Mouse (Mus musculus) kidney, postnatal 0 days (tissue): ENCODE results near the gene Tas2r137. TPM values are rescaled to one million over a fixed set of nuclear protein-coding genes. Genes with fewer than 3 reads are reported as not detected.

ENCODE experiments used
- ATAC-seq: fragments of 200-750 bp; cut with Nextera tagmentation; replicated peaks from 2 replicates; pipeline ENCODE4 v1.8.0; 2017; ENCODE audit warnings: low read depth, moderate number of reproducible peaks, moderate TSS enrichment, moderate library complexity; ENCODE audit not compliant: low FRiP score
- DNase-seq: peaks from one replicate; pipeline ENCODE4 v3.0.0-alpha.2; 2016; ENCODE audit warnings: low spot score
- H3K27ac ChIP-seq: fragments of 300-500 bp; sonication (generic); 2 replicates; pipeline ENCODE4 v1.5.1; 2014; ENCODE audit warnings: mild to moderate bottlenecking
- H3K27me3 ChIP-seq: fragments of 300-500 bp; sonication (generic); 2 replicates; pipeline ENCODE4 v1.6.1; 2014; ENCODE audit warnings: low read length, mixed read lengths; ENCODE audit not compliant: insufficient read depth
- H3K36me3 ChIP-seq: fragments of 300-500 bp; sonication (generic); 2 replicates; pipeline ENCODE4 v1.6.1; 2014; ENCODE audit warnings: low read length, mixed read lengths; ENCODE audit not compliant: insufficient read depth
- H3K4me1 ChIP-seq: fragments of 300-500 bp; sonication (generic); replicated peaks from 2 replicates; pipeline ENCODE4 v1.6.1; 2014; ENCODE audit warnings: antibody characterized with exemption, low read length, mixed read lengths; ENCODE audit not compliant: insufficient read depth
- H3K4me2 ChIP-seq: fragments of 300-500 bp; sonication (generic); 2 replicates; pipeline ENCODE4 v1.6.1; 2014; ENCODE audit warnings: mild to moderate bottlenecking, low read length, moderate library complexity, mixed read lengths
- H3K4me3 ChIP-seq: fragments of 300-500 bp; sonication (generic); replicated peaks from 2 replicates; pipeline ENCODE4 v1.5.1; 2014; ENCODE audit warnings: low read depth, low read length
- H3K9ac ChIP-seq: fragments of 300-500 bp; sonication (generic); 2 replicates; pipeline ENCODE4 v1.6.1; 2014; ENCODE audit warnings: low read depth, low read length
- H3K9me3 ChIP-seq: fragments of 300-500 bp; sonication (generic); replicated peaks from 2 replicates; pipeline ENCODE4 v1.6.1; 2016; ENCODE audit warnings: low read length, inconsistent platforms, mixed read lengths
- CTCF ChIP-seq: IDR thresholded peaks from 2 replicates; pipeline ENCODE4 v1.5.1; 2016; ENCODE audit warnings: antibody characterized with exemption, low read depth, mild to moderate bottlenecking, moderate library complexity
- WGBS: fragments of 180-500 bp; shearing (Covaris S2); extraction: QIAGEN DNeasy Blood & Tissue Kit; methylation state at CpG from one replicate; pipeline ENCODE4 v1.1.7; 2014; 5-methylcytosine and 5-hydroxymethylcytosine counted together
- polyA plus RNA-seq: library from polyadenylated mRNA; unstranded; fragments of >200 nt; fragmentation: Nextera tagmentation; extraction: Ambion mirVana; gene quantifications from 2 replicates; pipeline ENCODE4 v1.2.1, GENCODE M21; 2015

Gene Tas2r137
- not detected in 2 replicates for polyA plus RNA-seq

- Histone ChIP-seq H3K4me1 (no peaks in the 10 kb centered on the region), H3K9ac (no peak within 1 kb of the TSS), H3K27ac (no peak within 1 kb of the TSS), H3K4me2 (no peak within 1 kb of the TSS), H3K9me3 (no peaks in the 10 kb centered on the region), H3K36me3 (no peaks in the 10 kb centered on the region), H3K4me3 (no peak within 1 kb of the TSS), H3K27me3 (no peaks in the 10 kb centered on the region)
- no peak for ATAC-seq
- no peak for TF ChIP-seq CTCF
- no peak for DNase-seq
Observed at GRCm38 (mm10) chr6:40490933-40491332, at the start of gene Tas2r137. Tas2r137 (plus strand) TSS chr6:40491233.

DNA sequence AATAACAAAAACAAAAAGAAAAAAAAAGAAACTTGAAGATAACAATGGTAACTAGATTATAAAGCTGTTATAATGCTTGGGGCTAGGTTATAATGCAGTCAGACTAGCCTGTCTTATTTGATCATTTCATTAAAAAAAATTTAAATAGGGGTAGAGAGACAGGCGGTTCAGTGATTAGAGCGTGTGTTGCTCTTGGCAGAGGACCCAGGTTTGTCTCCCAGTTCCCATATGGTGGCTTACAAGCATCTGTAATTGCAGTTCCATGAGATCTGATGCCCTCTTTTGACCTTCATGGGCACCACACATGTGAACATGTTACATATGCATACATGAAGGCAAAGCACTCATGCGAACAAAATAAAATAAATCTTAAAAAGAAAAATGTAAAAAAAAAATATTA lies 49.8 kb upstream of the Tas2r137 start:
- no peak for TF ChIP-seq CTCF
- WGBS, result 75% methylated on average over 3 of the region's 3 CpGs
- no peak for ATAC-seq

GRCm38 (mm10) chr6:40441755-40442154 lies 49.3 kb upstream of the Tas2r137 start:
- Histone ChIP-seq H3K27ac (no peak overlapping the region), H3K4me2 (no peak overlapping the region), H3K4me1 (no peaks in the 10 kb centered on the region), H3K36me3 (no peaks in the 10 kb centered on the region), H3K9me3 (no peaks in the 10 kb centered on the region), H3K9ac (no peak overlapping the region), H3K27me3 (no peaks in the 10 kb centered on the region), H3K4me3 (no peak overlapping the region)
- DNase-seq, result no peak
- no peak for ATAC-seq
- 32% methylated on average over 3 of the region's 3 CpGs for WGBS
- no peak; the same call in 1 of the 2 replicates for TF ChIP-seq CTCF

More for the DNA sequence above, 49.8 kb upstream of the Tas2r137 start:
- Histone ChIP-seq H3K27ac (no peak overlapping the region), H3K4me3 (no peak overlapping the region), H3K9me3 (no peaks in the 10 kb centered on the region), H3K4me2 (no peak overlapping the region), H3K4me1 (no peaks in the 10 kb centered on the region), H3K36me3 (no peaks in the 10 kb centered on the region), H3K27me3 (no peaks in the 10 kb centered on the region), H3K9ac (no peak overlapping the region)
- DNase-seq, result no peak

GRCm38 (mm10) chr6:40443281-40443928 lies 47.6 kb upstream of the Tas2r137 start:
- no peak for DNase-seq
- no peak overlapping the region for H3K27ac ChIP-seq
- H3K9me3 ChIP-seq, result no peaks in the 10 kb centered on the region
- WGBS, result 25% methylated on average over 10 of the region's 10 CpGs
- H3K36me3 ChIP-seq, result no peaks in the 10 kb centered on the region
- no peak overlapping the region for H3K9ac ChIP-seq
- no peaks in the 10 kb centered on the region for H3K27me3 ChIP-seq
- no peak for TF ChIP-seq CTCF
- H3K4me3 ChIP-seq, result no peak overlapping the region
- H3K4me2 ChIP-seq, result no peak overlapping the region
- H3K4me1 ChIP-seq, result no peaks in the 10 kb centered on the region
- ATAC-seq, result no peak

DNA sequence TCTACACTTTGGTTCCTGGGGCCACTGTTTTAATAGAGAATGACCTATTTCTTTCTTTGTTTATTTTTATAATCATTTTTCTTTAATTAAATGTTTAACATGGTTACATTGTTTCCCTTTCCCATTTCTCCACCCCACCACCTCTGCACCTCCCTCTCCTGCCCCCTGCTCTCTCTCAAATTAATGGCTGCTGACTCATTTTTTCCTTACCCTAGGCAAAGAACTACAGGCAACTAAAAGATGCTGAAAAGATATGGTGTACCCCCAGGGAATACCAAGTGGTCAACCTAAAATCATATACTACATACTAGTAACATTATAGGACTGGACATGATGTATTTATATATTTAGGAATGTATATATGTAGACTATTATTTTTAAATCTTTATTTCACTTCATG lies 42.4 kb upstream of the Tas2r137 start:
- DNase-seq (no peak), ATAC-seq (no peak)
- no peak for TF ChIP-seq CTCF
- H3K9me3 ChIP-seq, result no peaks in the 10 kb centered on the region
- H3K36me3 ChIP-seq, result no peaks in the 10 kb centered on the region
- H3K27ac ChIP-seq, result no peak overlapping the region
- H3K4me2 ChIP-seq, result no peak overlapping the region
- no peak overlapping the region for H3K9ac ChIP-seq
- H3K4me3 ChIP-seq, result no peak overlapping the region
- H3K27me3 ChIP-seq, result no peaks in the 10 kb centered on the region
- no peaks in the 10 kb centered on the region for H3K4me1 ChIP-seq

- Histone ChIP-seq H3K9ac (no peak overlapping the region), H3K9me3 (no peaks in the 10 kb centered on the region), H3K27me3 (no peaks in the 10 kb centered on the region), H3K27ac (no peak overlapping the region), H3K4me1 (no peaks in the 10 kb centered on the region), H3K36me3 (no peaks in the 10 kb centered on the region), H3K4me2 (no peak overlapping the region), H3K4me3 (no peak overlapping the region)
- ATAC-seq (no peak), DNase-seq (peak; percentile 60)
- peak; percentile 71 for TF ChIP-seq CTCF
- 19% methylated on average over 7 of the region's 7 CpGs for WGBS
Observed at GRCm38 (mm10) chr6:40454436-40455041, 36.5 kb upstream of the Tas2r137 start.
